Mouse (Mus musculus): Measurements from ENCODE around the gene Ipo13. TPM values are rescaled to one million over a fixed set of nuclear protein-coding genes. Genes with fewer than 3 reads are reported as not detected.

Gene Ipo13
- polyA plus RNA-seq, 1 experiment from 2014 or later: 72.9 TPM

- H3K27me3 ChIP-seq: no peaks in the 10 kb centered on the region
- peak overlapping the region; percentile 93 for H3K4me3 ChIP-seq (replicated peaks)
- 75% methylated on average over 7 of the region's 7 CpGs for WGBS
- no peak overlapping the region for H3K27ac ChIP-seq
- no peak for ATAC-seq
- H3K36me3 ChIP-seq: peaks cover 21% of the 10 kb centered on the region
- peak overlapping the region; percentile 92 for H3K9ac ChIP-seq (replicated peaks)
- H3K9me3 ChIP-seq: no peaks in the 10 kb centered on the region
- H3K4me2 ChIP-seq (replicated peaks): peak overlapping the region; percentile 100
- peaks cover 74% of the 10 kb centered on the region for H3K4me1 ChIP-seq (replicated peaks)
Measured at GRCm38 (mm10) chr4:117912685-117913273, 2.0 kb downstream of the Ipo13 start.

GRCm38 (mm10) chr4:117912131-117912561 is 2.7 kb downstream of the Ipo13 start:
- no peak for ATAC-seq
- peak overlapping the region; percentile 100; the same call in 1 of the 2 replicates for H3K4me2 ChIP-seq (replicated peaks)
- H3K27ac ChIP-seq: no peak overlapping the region
- H3K9me3 ChIP-seq: no peaks in the 10 kb centered on the region
- no peaks in the 10 kb centered on the region for H3K27me3 ChIP-seq
- peaks cover 77% of the 10 kb centered on the region for H3K4me1 ChIP-seq (replicated peaks)
- peaks cover 21% of the 10 kb centered on the region for H3K36me3 ChIP-seq
- no peak overlapping the region for H3K4me3 ChIP-seq (replicated peaks)
- 91% methylated on average over 13 of the region's 13 CpGs for WGBS
- H3K9ac ChIP-seq (replicated peaks): peak overlapping the region; percentile 92; the same call in 1 of the 2 replicates

GRCm38 (mm10) chr4:117908834-117909453 is 5.9 kb downstream of the Ipo13 start:
- Histone ChIP-seq H3K4me3 (replicated peaks) (peak overlapping the region; percentile 18), H3K9ac (replicated peaks) (peak overlapping the region; percentile 29; the same call in 1 of the 2 replicates), H3K36me3 (peaks cover 49% of the 10 kb centered on the region), H3K27me3 (no peaks in the 10 kb centered on the region), H3K4me1 (replicated peaks) (peaks cover 65% of the 10 kb centered on the region), H3K9me3 (no peaks in the 10 kb centered on the region), H3K4me2 (replicated peaks) (peak overlapping the region; percentile 44), H3K27ac (peak overlapping the region; percentile 77)
- WGBS: 57% methylated on average over 8 of the region's 8 CpGs
- ATAC-seq: peak; percentile 86

- Histone ChIP-seq H3K27ac (no peak overlapping the region), H3K9me3 (no peaks in the 10 kb centered on the region), H3K4me1 (replicated peaks) (peaks cover 37% of the 10 kb centered on the region), H3K4me3 (replicated peaks) (no peak overlapping the region), H3K27me3 (no peaks in the 10 kb centered on the region), H3K36me3 (peaks cover 62% of the 10 kb centered on the region), H3K9ac (replicated peaks) (no peak overlapping the region), H3K4me2 (replicated peaks) (no peak overlapping the region)
- no peak for ATAC-seq
- WGBS: 87% methylated on average over 3 of the region's 3 CpGs
Measured at GRCm38 (mm10) chr4:117906196-117906595, 8.6 kb downstream of the Ipo13 start.

- 94% methylated on average over 8 of the region's 8 CpGs for WGBS
- H3K27ac ChIP-seq: no peak overlapping the region
- H3K9ac ChIP-seq (replicated peaks): no peak overlapping the region
- no peak for ATAC-seq
- H3K27me3 ChIP-seq: no peaks in the 10 kb centered on the region
- H3K36me3 ChIP-seq: peaks cover 69% of the 10 kb centered on the region
- no peaks in the 10 kb centered on the region for H3K9me3 ChIP-seq
- no peak overlapping the region for H3K4me2 ChIP-seq (replicated peaks)
- H3K4me3 ChIP-seq (replicated peaks): no peak overlapping the region
- peaks cover 23% of the 10 kb centered on the region for H3K4me1 ChIP-seq (replicated peaks)
Measured at GRCm38 (mm10) chr4:117904761-117905160, 10.0 kb downstream of the Ipo13 start.

- no peak overlapping the region for H3K4me2 ChIP-seq (replicated peaks)
- no peak for ATAC-seq
- 91% methylated on average over 10 of the region's 10 CpGs for WGBS
- H3K9ac ChIP-seq (replicated peaks): no peak overlapping the region
- no peaks in the 10 kb centered on the region for H3K27me3 ChIP-seq
- no peak overlapping the region for H3K4me3 ChIP-seq (replicated peaks)
- H3K27ac ChIP-seq: no peak overlapping the region
- H3K9me3 ChIP-seq: no peaks in the 10 kb centered on the region
- H3K4me1 ChIP-seq (replicated peaks): peaks cover 16% of the 10 kb centered on the region
- H3K36me3 ChIP-seq: peaks cover 76% of the 10 kb centered on the region
Measured at GRCm38 (mm10) chr4:117904094-117904493, 10.7 kb downstream of the Ipo13 start.

GRCm38 (mm10) chr4:117898111-117898510 is 16.7 kb downstream of the Ipo13 start:
- ATAC-seq: no peak
- WGBS: 84% methylated on average over 3 of the region's 3 CpGs
- H3K36me3 ChIP-seq: peaks cover 92% of the 10 kb centered on the region

GRCm38 (mm10) chr4:117896031-117896430 is 18.8 kb downstream of the Ipo13 start:
- Histone ChIP-seq H3K4me1 (replicated peaks) (peaks cover 10% of the 10 kb centered on the region), H3K9me3 (no peaks in the 10 kb centered on the region), H3K27ac (no peak overlapping the region), H3K36me3 (peaks cover 71% of the 10 kb centered on the region), H3K4me2 (replicated peaks) (no peak overlapping the region), H3K27me3 (no peaks in the 10 kb centered on the region), H3K9ac (replicated peaks) (no peak overlapping the region), H3K4me3 (replicated peaks) (no peak overlapping the region)
- 94% methylated on average over 6 of the region's 6 CpGs for WGBS
- no peak for ATAC-seq

More at GRCm38 (mm10) chr4:117898111-117898510, 16.7 kb downstream of the Ipo13 start:
- Histone ChIP-seq H3K9ac (replicated peaks) (no peak overlapping the region), H3K27ac (no peak overlapping the region), H3K4me1 (replicated peaks) (no peaks in the 10 kb centered on the region), H3K4me2 (replicated peaks) (no peak overlapping the region), H3K9me3 (no peaks in the 10 kb centered on the region), H3K4me3 (replicated peaks) (no peak overlapping the region), H3K27me3 (no peaks in the 10 kb centered on the region)

- Histone ChIP-seq H3K9me3 (no peaks in the 10 kb centered on the region), H3K36me3 (peaks cover 64% of the 10 kb centered on the region)
- no peak for ATAC-seq
Measured at GRCm38 (mm10) chr4:117895339-117895738, 19.5 kb downstream of the Ipo13 start.

GRCm38 (mm10) chr4:117894601-117895000 is 20.2 kb downstream of the Ipo13 start:
- Histone ChIP-seq H3K36me3 (peaks cover 63% of the 10 kb centered on the region), H3K4me2 (replicated peaks) (no peak overlapping the region), H3K4me3 (replicated peaks) (no peak overlapping the region), H3K9me3 (no peaks in the 10 kb centered on the region), H3K27me3 (no peaks in the 10 kb centered on the region), H3K9ac (replicated peaks) (no peak overlapping the region), H3K27ac (no peak overlapping the region), H3K4me1 (replicated peaks) (peaks cover 16% of the 10 kb centered on the region)
- ATAC-seq: no peak
- WGBS: 91% methylated on average over 8 of the region's 8 CpGs

More at GRCm38 (mm10) chr4:117895339-117895738, 19.5 kb downstream of the Ipo13 start:
- Histone ChIP-seq H3K4me2 (replicated peaks) (no peak overlapping the region), H3K27ac (no peak overlapping the region), H3K9ac (replicated peaks) (no peak overlapping the region), H3K27me3 (no peaks in the 10 kb centered on the region), H3K4me1 (replicated peaks) (peaks cover 16% of the 10 kb centered on the region), H3K4me3 (replicated peaks) (no peak overlapping the region)
- WGBS: 88% methylated on average over 7 of the region's 7 CpGs

- H3K36me3 ChIP-seq: peaks cover 60% of the 10 kb centered on the region
Measured at GRCm38 (mm10) chr4:117893376-117893775, 21.4 kb downstream of the Ipo13 start.

GRCm38 (mm10) chr4:117891738-117892161 is 23.0 kb downstream of the Ipo13 start, which contains the start of gene Dph2:
Gene Dph2, minus strand, starts transcription at chr4:117892032.
- Histone ChIP-seq H3K4me2 (replicated peaks) (peak within 1 kb of the TSS; percentile 95), H3K27ac (no peak within 1 kb of the TSS), H3K27me3 (no peaks in the 10 kb centered on the region), H3K4me3 (replicated peaks) (peak within 1 kb of the TSS; percentile 79), H3K9ac (replicated peaks) (peak within 1 kb of the TSS; percentile 61), H3K4me1 (replicated peaks) (peaks cover 21% of the 10 kb centered on the region), H3K36me3 (peaks cover 47% of the 10 kb centered on the region), H3K9me3 (no peaks in the 10 kb centered on the region)
- ATAC-seq: peak; percentile 86
- under 1% methylated on average over 21 of the region's 21 CpGs for WGBS

More at GRCm38 (mm10) chr4:117893376-117893775, 21.4 kb downstream of the Ipo13 start:
- Histone ChIP-seq H3K4me2 (replicated peaks) (no peak overlapping the region), H3K4me1 (replicated peaks) (peaks cover 16% of the 10 kb centered on the region), H3K27ac (no peak overlapping the region), H3K9me3 (no peaks in the 10 kb centered on the region), H3K27me3 (no peaks in the 10 kb centered on the region), H3K9ac (replicated peaks) (no peak overlapping the region), H3K4me3 (replicated peaks) (no peak overlapping the region)
- WGBS: 30% methylated on average over 9 of the region's 9 CpGs
- ATAC-seq: no peak

Data from midbrain, embryonic 13.5 days (tissue).